Mouse (Mus musculus) activated CD4-positive, CD25-positive, alpha-beta regulatory T cell, adult 9 weeks (primary cell): ENCODE results near the gene Gm9821. TPM values are rescaled to one million over a fixed set of nuclear protein-coding genes. Genes with fewer than 3 reads are reported as not detected.

Experiments
- polyA plus RNA-seq: library from polyadenylated mRNA; unstranded; fragments of 100-300 nt; shearing (Covaris generic); gene quantifications from one replicate; pipeline ENCODE4 v1.2.1, GENCODE M21; 2017

Gene Gm9821
- polyA plus RNA-seq: 0.72 TPM

GRCm38 (mm10) chr2:91945483-91945882, at the start of gene Gm9821:
TSS of gene Gm9821 (plus strand) at chr2:91945703.

GRCm38 (mm10) chr2:91926949-91927348, 18.6 kb upstream of the Gm9821 start, which contains the start of gene Chrm4:
TSS of gene Chrm4 (plus strand) at chr2:91927249.

GRCm38 (mm10) chr2:91932160-91932711, 13.3 kb upstream of the Gm9821 start, which contains the start of gene Mdk:
TSS of gene Mdk (minus strand) at chr2:91932297.

GRCm38 (mm10) chr2:91975581-91976541, 30.4 kb downstream of the Gm9821 start, which contains the start of gene Dgkz:
TSS of gene Dgkz (minus strand) at chr2:91975864.

Other genes with a start within 250 kb of the Gm9821 start
- gene Atg13, start 235.1 kb upstream of the Gm9821 start, polyA plus RNA-seq: 57.6 TPM
- gene Harbi1, start 234.9 kb upstream of the Gm9821 start, polyA plus RNA-seq: 14.1 TPM
- 57.6 TPM for gene Ambra1, start 215.6 kb upstream of the Gm9821 start, polyA plus RNA-seq
- 0.82 TPM for gene Chrm4, start 18.5 kb upstream of the Gm9821 start, polyA plus RNA-seq
- 1.9 TPM for gene Mdk, start 13.4 kb upstream of the Gm9821 start, polyA plus RNA-seq
- 57.1 TPM for gene Dgkz, start 30.2 kb downstream of the Gm9821 start, polyA plus RNA-seq
- gene Creb3l1, start 78.8 kb downstream of the Gm9821 start, polyA plus RNA-seq: 1.2 TPM
- 77.7 TPM for gene Phf21a, start 147.4 kb downstream of the Gm9821 start, polyA plus RNA-seq